Mouse (Mus musculus) embryonic fibroblast, embryonic 13.5 days (primary cell): Measurements from ENCODE around the gene Syngr4. TPM values are rescaled to one million over a fixed set of nuclear protein-coding genes. Genes with fewer than 3 reads are reported as not detected.

ENCODE experiments used
- H3K27ac ChIP-seq: 2 replicates; pipeline ENCODE4 v1.5.1; 2012; ENCODE audit warnings: low read length, control low read depth, inconsistent platforms; ENCODE audit not compliant: insufficient read depth
- H3K4me1 ChIP-seq: 2 replicates; pipeline ENCODE4 v1.6.1; 2011; ENCODE audit warnings: low read length; ENCODE audit not compliant: control insufficient read depth, insufficient read depth
- H3K4me3 ChIP-seq: 2 replicates; pipeline ENCODE4 v1.5.1; 2011; ENCODE audit warnings: mild to moderate bottlenecking, control low read depth, low read length; ENCODE audit not compliant: insufficient read depth
- CTCF ChIP-seq: IDR thresholded peaks from 2 replicates; pipeline ENCODE4 v1.5.1; 2011; ENCODE audit warnings: mild to moderate bottlenecking, control low read depth, low read length, moderate library complexity, borderline replicate concordance; ENCODE audit not compliant: insufficient read depth
- POLR2A ChIP-seq: IDR thresholded peaks from 2 replicates; pipeline ENCODE4 v1.6.1; 2011; ENCODE audit warnings: low read depth, mild to moderate bottlenecking, control low read depth, low read length, moderate library complexity
- polyA plus RNA-seq: library from polyadenylated mRNA; stranded (reverse); fragments of >200 nt; gene quantifications from 2 replicates; pipeline ENCODE4 v1.2.4, GENCODE M21; 2011; ENCODE audit warnings: low read depth; ENCODE audit not compliant: missing spikeins, insufficient read length

The Syngr4 gene
- polyA plus RNA-seq, 1 experiment = not detected

DNA sequence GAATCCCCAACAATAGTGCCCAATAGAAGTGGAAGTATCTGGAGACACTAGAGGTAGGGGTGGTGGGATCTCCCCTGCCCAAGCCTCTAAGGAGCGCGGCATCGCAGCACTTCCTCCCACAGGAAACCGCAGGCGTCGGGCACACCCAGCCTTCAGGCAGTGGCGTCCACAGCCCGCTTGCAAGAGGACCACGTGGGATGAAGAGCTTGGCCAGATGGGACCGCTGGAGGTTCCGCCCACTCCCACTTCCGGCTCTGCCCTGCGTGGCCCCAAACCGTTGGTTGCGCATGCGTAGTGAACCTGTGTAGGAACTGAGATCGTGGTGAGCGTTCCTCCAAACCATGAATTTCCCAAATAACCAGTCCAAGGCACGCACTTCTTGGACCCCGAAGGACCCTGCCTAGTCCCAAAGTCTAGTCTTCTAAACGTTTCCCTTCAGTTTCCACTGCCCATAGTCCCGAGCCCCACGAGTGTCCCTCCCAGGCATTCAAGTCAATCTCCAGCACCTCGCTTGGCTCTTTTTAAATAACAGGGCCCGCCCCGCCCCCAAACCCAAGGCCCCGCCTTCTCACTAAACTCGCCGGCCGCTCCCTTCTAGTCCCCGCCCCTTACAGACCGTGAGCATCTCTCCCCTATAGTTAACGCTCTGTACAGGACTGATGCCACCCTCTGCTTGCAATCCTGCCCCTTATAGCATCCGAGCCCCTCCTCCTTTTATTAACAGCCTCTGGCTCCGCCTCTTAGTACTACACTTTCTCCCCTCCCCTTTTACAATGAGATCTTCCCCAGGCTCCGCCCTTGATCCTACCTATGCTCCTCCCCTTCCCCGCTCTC, 26.6 kb upstream of the Syngr4 start:
- H3K4me1 ChIP-seq = peaks cover 4% of the 10 kb centered on the region; the same call in 1 of the 2 replicates
- no peak for TF ChIP-seq CTCF
- TF ChIP-seq POLR2A = peak; percentile 85
- peak overlapping the region; percentile 97 for H3K27ac ChIP-seq
- H3K4me3 ChIP-seq = peak overlapping the region; percentile 7; the same call in 1 of the 2 replicates

GRCm38 (mm10) chr7:45921950-45922600, 25.6 kb upstream of the Syngr4 start:
- TF ChIP-seq CTCF (no peak), POLR2A (peak; percentile 39; the same call in 1 of the 2 replicates)
- H3K4me1 ChIP-seq = peaks cover 9% of the 10 kb centered on the region; the same call in 1 of the 2 replicates
- peak overlapping the region; percentile 97 for H3K27ac ChIP-seq
- no peak overlapping the region for H3K4me3 ChIP-seq

- peak within 1 kb of the TSS; percentile 53 for H3K4me3 ChIP-seq
- H3K27ac ChIP-seq = peak within 1 kb of the TSS; percentile 97
- peaks cover 9% of the 10 kb centered on the region; the same call in 1 of the 2 replicates for H3K4me1 ChIP-seq
Observed at GRCm38 (mm10) chr7:45921242-45921621, 24.7 kb upstream of the Syngr4 start, which contains the start of gene Emp3. TSS of gene Emp3 (minus strand) at chr7:45921404.

GRCm38 (mm10) chr7:45920583-45921241, 24.2 kb upstream of the Syngr4 start:
- TF ChIP-seq POLR2A (peak; percentile 69), CTCF (no peak)
- Histone ChIP-seq H3K27ac (peak overlapping the region; percentile 97), H3K4me3 (peak overlapping the region; percentile 53), H3K4me1 (peaks cover 9% of the 10 kb centered on the region; the same call in 1 of the 2 replicates)

More at GRCm38 (mm10) chr7:45921242-45921621, 24.7 kb upstream of the Syngr4 start, which contains the start of gene Emp3:
- TF ChIP-seq POLR2A = peak; percentile 61
- no peak for TF ChIP-seq CTCF

- Histone ChIP-seq H3K4me3 (peak overlapping the region; percentile 53), H3K27ac (peak overlapping the region; percentile 97)
- TF ChIP-seq CTCF = no peak
- no peak for TF ChIP-seq POLR2A
Observed at GRCm38 (mm10) chr7:45919761-45920160, 23.2 kb upstream of the Syngr4 start.

GRCm38 (mm10) chr7:45919083-45919671, 22.7 kb upstream of the Syngr4 start:
- H3K4me1 ChIP-seq = peaks cover 9% of the 10 kb centered on the region; the same call in 1 of the 2 replicates
- H3K27ac ChIP-seq = no peak overlapping the region
- H3K4me3 ChIP-seq = 0 out of 2 replicates have a peak overlapping the region, but pooled peaks have one; percentile 53

More at GRCm38 (mm10) chr7:45919761-45920160, 23.2 kb upstream of the Syngr4 start:
- H3K4me1 ChIP-seq = peaks cover 9% of the 10 kb centered on the region; the same call in 1 of the 2 replicates

GRCm38 (mm10) chr7:45917926-45918325, 21.4 kb upstream of the Syngr4 start:
- Histone ChIP-seq H3K4me3 (no peak overlapping the region), H3K4me1 (peaks cover 9% of the 10 kb centered on the region; the same call in 1 of the 2 replicates), H3K27ac (no peak overlapping the region)
- TF ChIP-seq CTCF (no peak), POLR2A (no peak)

More at GRCm38 (mm10) chr7:45919083-45919671, 22.7 kb upstream of the Syngr4 start:
- TF ChIP-seq POLR2A (no peak), CTCF (peak; percentile 70; the same call in 1 of the 2 replicates)

GRCm38 (mm10) chr7:45917004-45917704, 20.6 kb upstream of the Syngr4 start:
- Histone ChIP-seq H3K4me3 (no peak overlapping the region), H3K4me1 (peaks cover 6% of the 10 kb centered on the region; the same call in 1 of the 2 replicates), H3K27ac (peak overlapping the region; percentile 39)
- TF ChIP-seq CTCF = no peak
- TF ChIP-seq POLR2A = no peak
